Mouse (Mus musculus): ENCODE results near the gene Arl8b. TPM values are rescaled to one million over a fixed set of nuclear protein-coding genes. Genes with fewer than 3 reads are reported as not detected.

The Arl8b gene
- polyA plus RNA-seq, 1 experiment = 9.1 TPM

DNA sequence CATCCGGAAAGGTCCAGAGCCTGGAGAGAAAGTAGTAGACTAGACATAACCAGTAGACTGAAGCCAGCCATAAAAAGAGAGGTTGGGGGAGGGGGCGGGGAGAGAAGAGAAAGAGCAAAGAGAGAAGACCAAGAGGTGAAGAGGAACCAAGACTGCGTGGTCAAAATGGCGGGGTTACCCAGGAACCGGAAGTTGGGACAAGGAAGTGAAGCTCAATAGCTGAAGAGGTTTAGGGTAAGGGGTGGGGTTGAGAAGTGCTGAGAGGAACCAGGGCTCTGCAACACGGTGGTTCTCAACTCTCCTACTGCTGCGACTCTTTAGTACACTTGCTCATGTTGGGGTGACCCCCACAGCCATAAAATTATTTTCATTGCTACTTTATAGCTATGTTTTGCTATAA lies 27.0 kb upstream of the Arl8b start:
- peaks cover 13% of the 10 kb centered on the region for H3K4me1 ChIP-seq
- no peak overlapping the region for H3K4me3 ChIP-seq (replicated peaks)
- H3K9me3 ChIP-seq = no peaks in the 10 kb centered on the region
- H3K27me3 ChIP-seq (replicated peaks) = no peaks in the 10 kb centered on the region
- no peak for TF ChIP-seq FLI1 (IDR thresholded peaks at IDR 0.05; ENCODE audit: low read length)
- TF ChIP-seq GATA1 (IDR thresholded peaks at IDR 0.05; ENCODE audit: borderline replicate concordance, low read length) = no peak
- no peaks in the 10 kb centered on the region for H3K36me3 ChIP-seq (replicated peaks; ENCODE audit: low read length)

DNA sequence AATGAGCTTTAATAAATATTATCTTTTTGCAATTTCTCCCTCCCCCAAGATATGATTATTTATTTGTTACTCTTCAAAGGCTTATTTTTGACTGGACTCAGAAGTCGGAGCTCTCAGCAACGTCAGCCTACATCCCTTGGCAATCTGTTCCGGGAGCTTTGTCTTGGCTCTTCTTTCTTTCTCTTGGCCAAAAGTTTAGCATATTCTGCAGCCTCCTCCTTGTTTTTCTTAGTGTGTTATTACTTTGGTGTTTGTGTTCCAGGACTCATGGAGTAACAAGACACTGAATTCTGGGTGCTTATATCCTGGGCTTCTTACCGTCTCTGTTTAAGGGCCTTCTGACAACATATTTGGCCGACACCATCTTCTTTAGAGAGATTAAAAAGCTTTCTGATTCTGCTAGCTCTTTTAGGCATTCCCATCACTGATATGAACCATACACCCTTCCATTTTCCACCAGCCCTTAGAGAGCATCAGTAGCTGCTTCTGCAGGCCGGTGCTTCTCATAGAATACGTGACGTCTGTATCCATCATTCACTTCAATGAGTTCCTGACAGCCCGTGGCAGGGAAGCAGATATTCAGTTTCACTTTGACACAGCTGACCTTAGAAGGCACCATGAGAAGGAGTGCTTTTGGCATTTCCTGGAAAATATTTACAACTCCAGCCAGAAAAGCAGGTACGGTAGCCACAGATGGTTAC lies 23.8 kb upstream of the Arl8b start:
- Histone ChIP-seq H3K9me3 (no peaks in the 10 kb centered on the region), H3K36me3 (replicated peaks; ENCODE audit: low read length) (no peaks in the 10 kb centered on the region), H3K4me3 (replicated peaks) (peak overlapping the region; percentile 60), H3K4me1 (peaks cover 16% of the 10 kb centered on the region), H3K27me3 (replicated peaks) (peaks cover 2% of the 10 kb centered on the region)
- TF ChIP-seq GATA1 (IDR thresholded peaks at IDR 0.05; ENCODE audit: borderline replicate concordance, low read length) (no peak), FLI1 (IDR thresholded peaks at IDR 0.05; ENCODE audit: low read length) (no peak)

DNA sequence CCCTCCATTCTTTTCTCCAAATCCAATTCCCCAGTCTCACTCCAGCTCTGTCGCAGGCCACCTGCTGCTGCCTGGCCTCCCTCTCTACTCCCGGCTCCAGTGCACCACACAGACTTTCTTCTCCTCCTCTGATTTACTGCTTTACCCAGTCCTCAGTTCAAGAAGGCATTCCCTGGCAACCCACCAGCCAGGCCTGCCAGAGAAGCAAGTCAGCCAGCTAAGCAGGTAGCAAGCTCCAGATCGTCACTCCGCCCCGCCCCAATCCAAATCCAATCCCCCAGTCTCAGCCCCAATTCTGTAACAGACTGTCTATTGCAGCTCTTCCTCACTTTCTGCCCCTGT lies 23.2 kb upstream of the Arl8b start:
- Histone ChIP-seq H3K27me3 (replicated peaks) (peaks cover 2% of the 10 kb centered on the region), H3K9me3 (no peaks in the 10 kb centered on the region), H3K4me3 (replicated peaks) (peak overlapping the region; percentile 60), H3K36me3 (replicated peaks; ENCODE audit: low read length) (no peaks in the 10 kb centered on the region), H3K4me1 (peaks cover 21% of the 10 kb centered on the region)
- no peak for TF ChIP-seq FLI1 (IDR thresholded peaks at IDR 0.05; ENCODE audit: low read length)
- TF ChIP-seq GATA1 (IDR thresholded peaks at IDR 0.05; ENCODE audit: borderline replicate concordance, low read length) = no peak

DNA sequence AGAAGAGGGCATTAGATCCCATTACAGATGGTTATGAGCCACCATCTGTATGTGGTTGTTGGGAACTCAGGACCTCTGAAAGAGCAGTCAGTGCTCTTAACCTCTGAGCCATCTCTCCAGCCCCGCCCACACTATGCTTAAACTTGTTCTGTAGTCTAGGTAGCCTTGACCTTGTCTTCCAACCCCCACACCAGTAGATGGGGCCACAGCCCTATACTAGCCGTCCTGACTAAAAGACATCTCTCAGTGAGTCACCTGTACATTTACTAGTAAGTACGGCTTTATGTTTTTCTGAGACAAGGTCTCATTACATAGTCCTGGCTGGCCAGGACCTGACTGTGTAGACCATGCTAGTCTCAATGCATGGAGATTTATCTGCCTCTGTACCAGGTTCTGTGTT lies 12.0 kb upstream of the Arl8b start:
- Histone ChIP-seq H3K36me3 (replicated peaks; ENCODE audit: low read length) (no peaks in the 10 kb centered on the region), H3K4me1 (peaks cover 8% of the 10 kb centered on the region; the same call in 1 of the 2 replicates), H3K27me3 (replicated peaks) (no peaks in the 10 kb centered on the region), H3K9me3 (no peaks in the 10 kb centered on the region), H3K4me3 (replicated peaks) (no peak overlapping the region)
- TF ChIP-seq GATA1 (IDR thresholded peaks at IDR 0.05; ENCODE audit: borderline replicate concordance, low read length) = no peak
- no peak for TF ChIP-seq FLI1 (IDR thresholded peaks at IDR 0.05; ENCODE audit: low read length)

DNA sequence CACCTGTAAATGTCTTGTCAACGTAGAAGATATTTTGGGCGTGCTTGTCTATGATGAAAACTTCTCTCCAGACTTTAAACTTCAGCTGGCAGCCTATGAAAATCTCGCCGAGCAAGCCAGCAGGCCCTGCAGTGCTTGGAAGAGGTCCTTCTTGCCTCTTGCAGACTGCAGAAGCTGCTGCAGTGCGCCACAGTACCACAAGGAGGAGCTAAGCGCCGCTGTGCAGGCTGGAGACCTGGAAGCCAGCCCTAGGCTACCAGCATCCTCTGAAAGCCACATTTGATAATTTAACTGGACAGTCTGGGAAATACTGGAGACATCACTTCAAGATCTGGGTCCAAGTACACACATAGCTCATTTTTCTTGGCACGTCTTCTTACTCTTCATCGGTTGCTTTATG lies 10.0 kb upstream of the Arl8b start:
- peaks cover 12% of the 10 kb centered on the region for H3K4me1 ChIP-seq
- H3K4me3 ChIP-seq (replicated peaks) = no peak overlapping the region
- no peaks in the 10 kb centered on the region for H3K9me3 ChIP-seq
- no peaks in the 10 kb centered on the region for H3K36me3 ChIP-seq (replicated peaks; ENCODE audit: low read length)
- no peaks in the 10 kb centered on the region for H3K27me3 ChIP-seq (replicated peaks)
- no peak for TF ChIP-seq GATA1 (IDR thresholded peaks at IDR 0.05; ENCODE audit: borderline replicate concordance, low read length)
- no peak for TF ChIP-seq FLI1 (IDR thresholded peaks at IDR 0.05; ENCODE audit: low read length)

DNA sequence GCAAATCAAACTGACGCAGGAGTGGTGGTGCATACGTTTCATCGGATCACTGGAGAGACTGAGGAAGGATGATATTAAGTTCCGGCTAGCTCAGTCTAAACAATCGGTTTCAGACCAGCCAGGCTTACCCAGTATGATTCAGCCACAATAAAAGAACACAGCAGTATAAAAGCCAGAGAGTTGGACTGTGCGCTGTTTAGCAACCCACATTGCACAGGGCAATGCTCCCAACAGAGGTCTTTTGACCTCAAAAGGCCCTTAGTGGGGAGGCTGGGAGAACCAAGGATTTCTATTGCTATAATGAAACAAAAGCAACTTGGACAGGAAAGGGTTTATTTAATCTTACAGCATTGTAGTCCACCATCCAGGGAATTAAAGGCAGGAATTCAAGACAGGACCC lies 9.4 kb upstream of the Arl8b start:
- H3K4me1 ChIP-seq = peaks cover 18% of the 10 kb centered on the region
- H3K9me3 ChIP-seq = no peaks in the 10 kb centered on the region
- no peaks in the 10 kb centered on the region for H3K27me3 ChIP-seq (replicated peaks)
- no peaks in the 10 kb centered on the region for H3K36me3 ChIP-seq (replicated peaks; ENCODE audit: low read length)
- no peak for TF ChIP-seq GATA1 (IDR thresholded peaks at IDR 0.05; ENCODE audit: borderline replicate concordance, low read length)
- TF ChIP-seq FLI1 (IDR thresholded peaks at IDR 0.05; ENCODE audit: low read length) = no peak
- H3K4me3 ChIP-seq (replicated peaks) = no peak overlapping the region

DNA sequence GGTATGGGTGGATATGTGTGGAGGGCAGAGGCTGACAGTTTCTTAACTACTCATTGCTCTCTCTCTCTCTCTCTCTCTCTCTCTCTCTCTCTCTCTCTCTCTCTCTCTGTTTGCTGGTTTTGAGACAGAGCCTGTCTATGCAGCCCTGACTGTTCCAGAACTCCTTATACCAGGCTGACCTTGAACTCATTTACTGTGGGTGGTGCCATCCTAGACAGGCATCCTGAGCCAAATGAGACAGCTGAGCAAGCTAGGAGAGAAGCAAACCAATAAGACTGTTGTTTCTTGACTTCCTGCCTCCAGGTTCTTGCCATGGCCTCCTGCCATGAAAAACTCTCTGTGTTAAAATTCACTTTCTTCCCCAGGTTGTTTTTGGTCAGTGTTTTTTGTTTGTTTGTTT lies 6.6 kb upstream of the Arl8b start:
- Histone ChIP-seq H3K4me1 (peaks cover 27% of the 10 kb centered on the region), H3K27me3 (replicated peaks) (no peaks in the 10 kb centered on the region), H3K36me3 (replicated peaks; ENCODE audit: low read length) (no peaks in the 10 kb centered on the region), H3K9me3 (no peaks in the 10 kb centered on the region), H3K4me3 (replicated peaks) (no peak overlapping the region)
- TF ChIP-seq FLI1 (IDR thresholded peaks at IDR 0.05; ENCODE audit: low read length) (no peak), GATA1 (IDR thresholded peaks at IDR 0.05; ENCODE audit: borderline replicate concordance, low read length) (no peak)

DNA sequence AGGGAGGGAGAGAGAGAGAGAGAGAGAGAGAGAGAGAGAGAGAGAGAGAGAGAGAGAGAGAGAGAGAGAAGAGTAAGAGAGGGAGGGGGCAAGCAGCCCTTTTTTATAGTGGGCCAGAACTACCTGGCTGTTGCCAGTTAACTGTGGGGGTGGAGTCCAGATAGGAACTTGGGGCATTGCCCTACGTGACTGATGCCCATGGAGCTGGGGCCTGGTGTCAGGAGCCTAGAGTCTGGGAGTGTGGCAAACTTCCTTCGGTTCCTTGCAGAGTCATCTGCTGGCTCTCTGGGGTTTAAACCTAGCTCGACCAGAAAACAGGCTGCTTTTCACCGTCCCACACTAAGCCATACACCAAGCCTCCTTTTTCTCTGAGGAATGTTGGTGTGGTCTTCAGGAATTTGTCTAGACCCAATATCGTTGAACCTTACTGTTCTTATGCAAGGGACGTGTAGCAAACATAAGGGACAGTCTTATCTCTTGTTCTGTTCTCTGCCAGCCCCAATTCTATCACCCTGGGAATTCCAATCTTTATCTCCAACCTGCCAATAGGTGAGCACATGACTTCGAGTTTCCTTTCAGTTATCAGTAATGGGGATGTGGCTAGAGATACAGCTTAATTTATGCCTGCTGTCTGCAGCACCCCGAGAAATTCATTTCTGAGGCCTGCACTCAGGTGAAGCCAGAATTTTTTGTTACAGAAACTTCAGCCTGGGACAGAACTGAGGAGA lies 5.2 kb upstream of the Arl8b start:
- no peak overlapping the region for H3K4me3 ChIP-seq (replicated peaks)
- H3K27me3 ChIP-seq (replicated peaks) = no peaks in the 10 kb centered on the region
- H3K9me3 ChIP-seq = no peaks in the 10 kb centered on the region
- TF ChIP-seq FLI1 (IDR thresholded peaks at IDR 0.05; ENCODE audit: low read length) = no peak
- TF ChIP-seq GATA1 (IDR thresholded peaks at IDR 0.05; ENCODE audit: borderline replicate concordance, low read length) = no peak
- H3K36me3 ChIP-seq (replicated peaks; ENCODE audit: low read length) = no peaks in the 10 kb centered on the region
- H3K4me1 ChIP-seq = peaks cover 39% of the 10 kb centered on the region

DNA sequence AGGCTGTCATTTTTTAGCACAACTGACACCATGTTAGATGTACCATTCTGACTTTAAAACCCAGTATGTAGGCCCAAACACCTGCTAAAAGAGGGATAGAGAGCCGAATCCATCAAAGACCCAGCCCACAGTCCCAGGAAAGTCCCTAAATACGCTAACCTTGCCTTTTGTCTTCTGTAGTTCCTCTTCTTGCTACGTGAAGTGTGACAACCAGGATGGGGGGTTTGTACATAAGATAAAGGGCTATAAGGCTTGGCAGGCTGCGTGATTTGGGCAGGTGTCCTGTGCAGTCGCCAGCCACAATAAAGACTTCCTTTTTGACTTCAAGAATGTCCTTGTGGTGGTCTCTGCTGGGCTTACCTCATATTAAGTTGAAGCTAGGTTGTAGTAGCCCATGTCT lies 4.5 kb upstream of the Arl8b start:
- Histone ChIP-seq H3K36me3 (replicated peaks; ENCODE audit: low read length) (no peaks in the 10 kb centered on the region), H3K9me3 (no peaks in the 10 kb centered on the region), H3K4me3 (replicated peaks) (no peak overlapping the region), H3K4me1 (peaks cover 32% of the 10 kb centered on the region), H3K27me3 (replicated peaks) (no peaks in the 10 kb centered on the region)
- no peak for TF ChIP-seq GATA1 (IDR thresholded peaks at IDR 0.05; ENCODE audit: borderline replicate concordance, low read length)
- TF ChIP-seq FLI1 (IDR thresholded peaks at IDR 0.05; ENCODE audit: low read length) = no peak

DNA sequence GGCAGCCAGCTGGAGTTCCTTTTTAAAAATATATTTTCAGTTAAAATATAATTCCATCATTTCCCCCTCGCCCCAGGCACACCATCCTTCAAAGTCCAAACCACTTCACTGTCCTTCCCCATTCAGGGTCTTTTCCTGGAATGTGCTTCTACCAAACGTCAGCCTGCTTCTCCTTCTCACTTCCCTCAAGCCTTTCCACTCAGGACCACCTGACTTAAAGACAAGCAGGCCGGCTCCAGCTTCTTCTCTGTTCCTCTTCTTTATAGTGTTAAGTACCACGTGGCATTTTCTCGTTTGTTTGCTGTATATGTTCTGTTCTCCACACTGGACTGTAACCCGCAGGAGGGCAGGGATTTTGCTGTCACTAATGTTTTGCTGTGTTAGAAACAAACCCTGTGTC lies 1.0 kb upstream of the Arl8b start:
- Histone ChIP-seq H3K4me3 (replicated peaks) (no peak overlapping the region), H3K36me3 (replicated peaks; ENCODE audit: low read length) (peaks cover 6% of the 10 kb centered on the region), H3K27me3 (replicated peaks) (no peaks in the 10 kb centered on the region), H3K9me3 (no peaks in the 10 kb centered on the region), H3K4me1 (peaks cover 60% of the 10 kb centered on the region)
- TF ChIP-seq FLI1 (IDR thresholded peaks at IDR 0.05; ENCODE audit: low read length) (no peak), GATA1 (IDR thresholded peaks at IDR 0.05; ENCODE audit: borderline replicate concordance, low read length) (no peak)
